Mouse (Mus musculus): ENCODE measurements around the gene Padi1.

DNA sequence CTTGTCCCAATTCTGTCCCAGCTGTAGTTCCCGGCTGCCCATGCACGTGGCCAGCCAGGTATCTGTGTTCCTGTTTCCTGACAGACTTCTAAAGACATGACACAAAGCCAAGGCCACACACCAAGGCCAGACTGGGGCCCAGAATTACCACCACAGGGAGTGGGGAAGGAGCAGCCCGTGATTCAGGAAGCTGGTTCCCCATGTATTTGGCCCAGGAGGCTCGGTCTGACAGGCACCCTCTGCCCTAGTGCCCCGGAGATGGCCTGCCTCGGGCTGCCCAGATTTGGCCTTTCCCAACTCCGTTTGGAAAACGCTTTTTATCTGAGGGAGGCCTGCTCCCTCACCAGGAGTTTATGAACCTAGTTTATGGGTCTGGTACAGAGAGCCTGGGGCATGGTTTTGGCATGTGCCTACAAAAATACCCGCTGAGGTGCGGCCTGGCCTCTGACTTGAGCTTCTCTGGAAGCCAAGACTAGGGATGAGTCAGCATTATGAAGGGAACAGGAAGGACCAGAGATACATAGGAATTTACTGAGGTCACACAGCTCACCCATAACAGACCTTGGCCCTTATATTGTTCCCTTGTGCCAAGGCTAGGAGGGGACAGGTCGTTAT lies 16.6 kb upstream of the Padi1 start:
- no peak for TF ChIP-seq MAFK (IDR thresholded peaks at IDR 0.05; ENCODE audit: insufficient read depth, low read depth, low read length)
- no peak for TF ChIP-seq ZNF384 (IDR thresholded peaks at IDR 0.05; ENCODE audit: low read depth, low read length)
- TF ChIP-seq CHD2 (IDR thresholded peaks at IDR 0.05; ENCODE audit: low read depth, low read length): no peak
